ENCODE assay signal across 30 mouse cellular contexts in genomic region chr6:67162814-67163213, GRCm38 (mm10).
DNase-seq lines count a peak whose midpoint lies in the region; ATAC-seq lines count a peak whose summit lies in the region.
"Had no signal": no experiment of that assay in that cellular context is flagged by ENCODE, and none has a peak within 500 bp of the region (broad histone marks: within the 10 kb centered on the region; RNA-seq: fewer than 3 reads in every experiment).

No protein-coding gene starts in this region.

- H3K9ac ChIP-seq in heart, embryonic 11.5 days (ENCODE audit: low read depth, low read length) = no peak overlapping the region
- peak overlapping the region; percentile 59 for H3K9ac ChIP-seq in liver, embryonic 16.5 days (ENCODE audit: low read depth, low read length)
- H3K9ac ChIP-seq: forebrain, embryonic 13.5 days; heart, embryonic 15.5 days; hindbrain, embryonic 14.5 days; limb, embryonic 15.5 days; neural tube, embryonic 13.5 days had no signal

- no peak for DNase-seq in heart, adult 8-10 months (ENCODE audit: low spot score)
- DNase-seq in c-Kit-negative CD71-positive TER-119-positive erythroid progenitor cells, embryonic 14.5 days (ENCODE audit: low read depth, low spot score) = peak; percentile 30
- peak; percentile 62 for DNase-seq in liver
- no peak for DNase-seq in gastrocnemius, postnatal 36 days
- no peak for DNase-seq in kidney, adult 8-10 months
- DNase-seq: B cell, adult 2 months; gastrocnemius, postnatal 10 days; heart, adult 11 months; heart, postnatal 36 days; kidney, adult 2 months; kidney, postnatal 10 days; left cerebral cortex, postnatal 4 days; midbrain, embryonic 14.5 days; right cerebral cortex, adult 18-20 months; right cerebral cortex, postnatal 4 days; thymus, postnatal 25 days had no signal

- intact Hi-C loops in gastrocnemius, postnatal 36 days (cut with DNase I) = loop anchor here (10.0 kb wide), 1 partner anchor 272 kb away; no protein-coding TSS in a partner anchor

- no peaks in the 10 kb centered on the region for H3K36me3 ChIP-seq in heart, embryonic 11.5 days (ENCODE audit: control insufficient read depth, insufficient read depth, low read length)
- no peaks in the 10 kb centered on the region for H3K36me3 ChIP-seq in liver, embryonic 16.5 days (ENCODE audit: control insufficient read depth, insufficient read depth)
- H3K36me3 ChIP-seq: G1E; heart, embryonic 15.5 days; limb, embryonic 15.5 days; neural tube, embryonic 13.5 days had no signal

- H3K4me1 ChIP-seq in heart, embryonic 11.5 days (ENCODE audit: control insufficient read depth, insufficient read depth, low read length) = no peaks in the 10 kb centered on the region
- peaks cover 57% of the 10 kb centered on the region for H3K4me1 ChIP-seq in liver, embryonic 16.5 days (ENCODE audit: control insufficient read depth, low read depth, low read length)
- H3K4me1 ChIP-seq: forebrain, embryonic 13.5 days; heart, embryonic 15.5 days; limb, embryonic 15.5 days; neural tube, embryonic 13.5 days had no signal

- H3K27ac ChIP-seq in heart, embryonic 11.5 days (ENCODE audit: low read depth, low read length) = peak overlapping the region; percentile 80
- peak overlapping the region; percentile 100 for H3K27ac ChIP-seq in liver, embryonic 16.5 days (ENCODE audit: low read length)
- H3K27ac ChIP-seq: forebrain, embryonic 13.5 days; heart, embryonic 15.5 days; hindbrain, embryonic 14.5 days; left cerebral cortex, adult 2 months; limb, embryonic 15.5 days; neural tube, embryonic 13.5 days had no signal

- no peak for ATAC-seq in heart, embryonic 11.5 days (replicated peaks; ENCODE audit: insufficient number of reproducible peaks, low FRiP score, low TSS enrichment)
- ATAC-seq in liver, embryonic 16.5 days (ENCODE audit: low read depth) = no peak
- ATAC-seq: forebrain, embryonic 13.5 days; inflammation-experienced regulatory T-cells, adult 6 months; lung, postnatal 0 days; Patski had no signal

- 76% methylated on average over 3 of the region's 3 CpGs for WGBS in heart, embryonic 11.5 days (ENCODE audit: insufficient replicate concordance)
- WGBS in liver, embryonic 16.5 days (ENCODE audit: insufficient replicate concordance) = 38% methylated on average over 3 of the region's 3 CpGs

- no peaks in the 10 kb centered on the region; the same call in 1 of the 2 replicates for H3K27me3 ChIP-seq in heart, embryonic 11.5 days (ENCODE audit: control insufficient read depth, insufficient read depth, low read length)
- H3K27me3 ChIP-seq in liver, embryonic 16.5 days (ENCODE audit: control insufficient read depth, insufficient read depth, low read depth, low read length) = no peaks in the 10 kb centered on the region
- H3K27me3 ChIP-seq: CH12.LX; forebrain, embryonic 13.5 days; heart, embryonic 15.5 days; limb, embryonic 15.5 days; neural tube, embryonic 13.5 days; Patski had no signal

- H3K4me3 ChIP-seq in heart, embryonic 11.5 days (ENCODE audit: low read depth, low read length) = no peak overlapping the region
- H3K4me3 ChIP-seq in liver, embryonic 16.5 days (ENCODE audit: low read depth, low read length) = no peak overlapping the region
- H3K4me3 ChIP-seq: forebrain, embryonic 13.5 days; heart, embryonic 15.5 days; left cerebral cortex, adult 2 months; limb, embryonic 15.5 days; myocyte; neural tube, embryonic 13.5 days had no signal

- no peaks in the 10 kb centered on the region for H3K9me3 ChIP-seq in heart, embryonic 11.5 days (replicated peaks; ENCODE audit: control insufficient read depth, low read length)
- H3K9me3 ChIP-seq in liver, embryonic 16.5 days (replicated peaks; ENCODE audit: control insufficient read depth, low read length) = no peaks in the 10 kb centered on the region
- H3K9me3 ChIP-seq: forebrain, embryonic 13.5 days; G1E; heart, embryonic 15.5 days; limb, embryonic 15.5 days; neural tube, embryonic 13.5 days had no signal

- no peak overlapping the region for H3K4me2 ChIP-seq in heart, embryonic 11.5 days
- H3K4me2 ChIP-seq in liver, embryonic 16.5 days (ENCODE audit: low read depth, low read length) = peak overlapping the region; percentile 59
- H3K4me2 ChIP-seq: forebrain, embryonic 13.5 days; heart, embryonic 15.5 days; hindbrain, embryonic 14.5 days; limb, embryonic 15.5 days; neural tube, embryonic 13.5 days had no signal

Comparison
In these comparisons a context has a peak if more than half of its experiments do, and no peak if none do; other contexts are left out.
1. DNase-seq: peak in c-Kit-negative CD71-positive TER-119-positive erythroid progenitor cells, embryonic 14.5 days (single experiment) and liver (single experiment); none in heart, adult 8-10 months (single experiment), gastrocnemius, postnatal 36 days (0 of 2) and kidney, adult 8-10 months (0 of 2).